ENCODE assay signal across 28 mouse cellular contexts in genomic region chr12:59084446-59084845, GRCm38 (mm10). TPM values are rescaled to one million over a fixed set of nuclear protein-coding genes. Genes with fewer than 3 reads are reported as not detected.
DNase-seq lines count a peak whose midpoint lies in the region; ATAC-seq and TF ChIP-seq lines count a peak whose summit lies in the region.
"Had no signal": no experiment of that assay in that cellular context is flagged by ENCODE, and none has a peak within 500 bp of the region (broad histone marks: within the 10 kb centered on the region; RNA-seq: fewer than 3 reads in every experiment).

No protein-coding gene starts in this region.

- H3K27ac ChIP-seq in kidney, embryonic 14.5 days (ENCODE audit: low read depth, low read length) = no peak overlapping the region
- H3K27ac ChIP-seq in liver, postnatal 0 days (ENCODE audit: low read depth) = no peak overlapping the region
- no peak overlapping the region for H3K27ac ChIP-seq in stomach, postnatal 0 days (replicated peaks)
- H3K27ac ChIP-seq in forebrain, embryonic 15.5 days (replicated peaks) = no peak overlapping the region
- H3K27ac ChIP-seq: embryonic facial prominence, embryonic 10.5 days; embryonic facial prominence, embryonic 15.5 days; forebrain, embryonic 12.5 days; heart, embryonic 13.5 days; hindbrain, embryonic 14.5 days; limb, embryonic 10.5 days; limb, embryonic 15.5 days; midbrain, embryonic 10.5 days; midbrain, embryonic 15.5 days; neural tube, embryonic 15.5 days had no signal

- no peak overlapping the region for H3K9ac ChIP-seq in kidney, embryonic 14.5 days (ENCODE audit: low read depth, low read length)
- H3K9ac ChIP-seq in liver, postnatal 0 days (replicated peaks) = no peak overlapping the region
- H3K9ac ChIP-seq in stomach, postnatal 0 days (ENCODE audit: low read length) = no peak overlapping the region
- H3K9ac ChIP-seq in forebrain, embryonic 15.5 days (replicated peaks) = no peak overlapping the region
- H3K9ac ChIP-seq: embryonic facial prominence, embryonic 15.5 days; forebrain, embryonic 12.5 days; heart, embryonic 13.5 days; hindbrain, embryonic 14.5 days; limb, embryonic 15.5 days; midbrain, embryonic 15.5 days; neural tube, embryonic 15.5 days had no signal

- no peak overlapping the region for H3K4me3 ChIP-seq in kidney, embryonic 14.5 days (ENCODE audit: low read length)
- H3K4me3 ChIP-seq in liver, postnatal 0 days (ENCODE audit: low read depth, low read length) = no peak overlapping the region
- H3K4me3 ChIP-seq in stomach, postnatal 0 days (ENCODE audit: low read depth, low read length) = no peak overlapping the region
- no peak overlapping the region for H3K4me3 ChIP-seq in forebrain, embryonic 15.5 days
- H3K4me3 ChIP-seq: embryonic facial prominence, embryonic 10.5 days; embryonic facial prominence, embryonic 15.5 days; forebrain, embryonic 12.5 days; heart, embryonic 13.5 days; limb, embryonic 10.5 days; limb, embryonic 15.5 days; midbrain, embryonic 10.5 days; midbrain, embryonic 15.5 days; neural tube, embryonic 15.5 days had no signal

- no peaks in the 10 kb centered on the region for H3K27me3 ChIP-seq in kidney, embryonic 14.5 days (ENCODE audit: control insufficient read depth, insufficient read depth, low read length)
- H3K27me3 ChIP-seq in liver, postnatal 0 days (ENCODE audit: insufficient read depth, low read length) = no peaks in the 10 kb centered on the region
- no peaks in the 10 kb centered on the region for H3K27me3 ChIP-seq in stomach, postnatal 0 days (ENCODE audit: control insufficient read depth, insufficient read depth, low read length)
- H3K27me3 ChIP-seq in forebrain, embryonic 15.5 days = no peaks in the 10 kb centered on the region
- H3K27me3 ChIP-seq: embryonic facial prominence, embryonic 15.5 days; forebrain, embryonic 12.5 days; heart, embryonic 13.5 days; limb, embryonic 15.5 days; midbrain, embryonic 15.5 days; neural tube, embryonic 15.5 days had no signal

- DNase-seq in kidney, adult 9 months = peak; percentile 41
- DNase-seq in liver, postnatal 0 days = no peak
- DNase-seq in liver (no peak), ZHBTc4 (ENCODE audit: low read depth, low spot score) (peak; percentile 69)
- no peak for DNase-seq in stomach, postnatal 0 days (ENCODE audit: low spot score)
- DNase-seq: adrenal gland, postnatal 10 days; B cell, adult 2 months; cerebellum, adult 8-10 months; cerebellum, postnatal 25 days; gastrocnemius, postnatal 10 days; heart, postnatal 10 days; layer of hippocampus, adult 9-11 months; lung, postnatal 14 days; retina, postnatal 1 day; right cerebral cortex, postnatal 14 days; thymus, postnatal 25 days had no signal

- no peak for ATAC-seq in kidney, embryonic 14.5 days (ENCODE audit: low FRiP score, low TSS enrichment)
- no peak for ATAC-seq in liver, postnatal 0 days
- ATAC-seq in stomach, postnatal 0 days (ENCODE audit: low FRiP score, low TSS enrichment) = no peak
- ATAC-seq in forebrain, embryonic 15.5 days (replicated peaks) = no peak
- ATAC-seq: midbrain, embryonic 15.5 days had no signal

- TF ChIP-seq CTCF in liver, postnatal 0 days (IDR thresholded peaks at IDR 0.05; ENCODE audit: low read depth) = 0 out of 2 replicates have a peak, but pooled peaks have one; percentile 17
- TF ChIP-seq CTCF in stomach, postnatal 0 days (IDR thresholded peaks at IDR 0.05; ENCODE audit: low read depth) = peak; percentile 12; the same call in 1 of the 2 replicates

- TF ChIP-seq EP300 in liver, postnatal 0 days (IDR thresholded peaks at IDR 0.05; ENCODE audit: low read depth) = no peak
- no peak for TF ChIP-seq EP300 in stomach, postnatal 0 days (optimal IDR thresholded peaks at IDR 0.05)

- no peak overlapping the region for H3K4me2 ChIP-seq in kidney, embryonic 14.5 days (replicated peaks; ENCODE audit: low read depth, low read length)
- no peak overlapping the region for H3K4me2 ChIP-seq in liver, postnatal 0 days (ENCODE audit: low read depth, low read length)
- H3K4me2 ChIP-seq in stomach, postnatal 0 days (replicated peaks; ENCODE audit: low read depth) = no peak overlapping the region
- no peak overlapping the region for H3K4me2 ChIP-seq in forebrain, embryonic 15.5 days (replicated peaks)
- H3K4me2 ChIP-seq: embryonic facial prominence, embryonic 15.5 days; forebrain, embryonic 12.5 days; heart, embryonic 13.5 days; hindbrain, embryonic 14.5 days; limb, embryonic 15.5 days; midbrain, embryonic 15.5 days; neural tube, embryonic 15.5 days had no signal

- H3K9me3 ChIP-seq in kidney, embryonic 14.5 days (ENCODE audit: control insufficient read depth, low read length) = no peaks in the 10 kb centered on the region
- no peaks in the 10 kb centered on the region for H3K9me3 ChIP-seq in liver, postnatal 0 days (ENCODE audit: low read length)
- H3K9me3 ChIP-seq in stomach, postnatal 0 days (ENCODE audit: control insufficient read depth, low read length) = no peaks in the 10 kb centered on the region
- no peaks in the 10 kb centered on the region for H3K9me3 ChIP-seq in forebrain, embryonic 15.5 days
- H3K9me3 ChIP-seq: embryonic facial prominence, embryonic 10.5 days; embryonic facial prominence, embryonic 15.5 days; forebrain, embryonic 12.5 days; limb, embryonic 10.5 days; limb, embryonic 15.5 days; midbrain, embryonic 10.5 days; midbrain, embryonic 15.5 days; neural tube, embryonic 15.5 days had no signal

- 65% methylated on average over 5 of the region's 5 CpGs for WGBS in kidney, embryonic 14.5 days
- WGBS in liver, postnatal 0 days (ENCODE audit: insufficient replicate concordance) = 68% methylated on average over 5 of the region's 5 CpGs
- WGBS in stomach, postnatal 0 days = 61% methylated on average over 5 of the region's 5 CpGs
- WGBS in forebrain, embryonic 15.5 days = 82% methylated on average over 5 of the region's 5 CpGs

- no peaks in the 10 kb centered on the region for H3K36me3 ChIP-seq in kidney, embryonic 14.5 days (ENCODE audit: control insufficient read depth, insufficient read depth, low read length)
- H3K36me3 ChIP-seq in liver, postnatal 0 days (replicated peaks; ENCODE audit: insufficient read depth, low read length) = no peaks in the 10 kb centered on the region
- H3K36me3 ChIP-seq in stomach, postnatal 0 days (ENCODE audit: control insufficient read depth, insufficient read depth, low read length) = no peaks in the 10 kb centered on the region
- no peaks in the 10 kb centered on the region for H3K36me3 ChIP-seq in forebrain, embryonic 15.5 days
- H3K36me3 ChIP-seq: embryonic facial prominence, embryonic 10.5 days; embryonic facial prominence, embryonic 15.5 days; heart, embryonic 13.5 days; limb, embryonic 10.5 days; limb, embryonic 15.5 days; midbrain, embryonic 10.5 days; midbrain, embryonic 15.5 days; neural tube, embryonic 15.5 days had no signal

- H3K4me1 ChIP-seq in kidney, embryonic 14.5 days (ENCODE audit: control insufficient read depth, insufficient read depth, low read length) = no peaks in the 10 kb centered on the region
- no peaks in the 10 kb centered on the region for H3K4me1 ChIP-seq in liver, postnatal 0 days (ENCODE audit: insufficient read depth)
- no peaks in the 10 kb centered on the region for H3K4me1 ChIP-seq in stomach, postnatal 0 days (replicated peaks; ENCODE audit: control insufficient read depth, insufficient read depth)
- no peaks in the 10 kb centered on the region for H3K4me1 ChIP-seq in forebrain, embryonic 15.5 days
- H3K4me1 ChIP-seq: embryonic facial prominence, embryonic 10.5 days; embryonic facial prominence, embryonic 15.5 days; forebrain, embryonic 12.5 days; heart, embryonic 13.5 days; limb, embryonic 10.5 days; limb, embryonic 15.5 days; midbrain, embryonic 10.5 days; midbrain, embryonic 15.5 days; neural tube, embryonic 15.5 days had no signal

RNA-seq across cellular contexts. Expression of gene Mia2, which starts 11.2 kb away (rescaled TPM):
- 51.1 and 70.6 TPM in 2 replicates for polyA plus RNA-seq in kidney, embryonic 14.5 days (2014; fragmentation: Nextera tagmentation; extraction: Ambion mirVana)
- polyA plus RNA-seq in liver, postnatal 0 days (2015; fragmentation: Nextera tagmentation; extraction: Ambion mirVana) = 74.3 and 75.2 TPM in 2 replicates
- polyA plus RNA-seq in stomach, postnatal 0 days (2015; fragmentation: Nextera tagmentation; extraction: Ambion mirVana) = 60.1 and 69.4 TPM in 2 replicates
- polyA plus RNA-seq in forebrain, embryonic 15.5 days (2015; fragmentation: Nextera tagmentation; extraction: Ambion mirVana) = 32.3 and 37.2 TPM in 2 replicates

RNA-seq across cellular contexts. Expression of gene Pnn, which starts 17.8 kb away (rescaled TPM):
- polyA plus RNA-seq in kidney, embryonic 14.5 days (2014; fragmentation: Nextera tagmentation; extraction: Ambion mirVana) = 77.6 and 108 TPM in 2 replicates
- 22.1 and 28.9 TPM in 2 replicates for polyA plus RNA-seq in liver, postnatal 0 days (2015; fragmentation: Nextera tagmentation; extraction: Ambion mirVana)
- 30.2 and 39.2 TPM in 2 replicates for polyA plus RNA-seq in stomach, postnatal 0 days (2015; fragmentation: Nextera tagmentation; extraction: Ambion mirVana)
- 82.1 and 85.9 TPM in 2 replicates for polyA plus RNA-seq in forebrain, embryonic 15.5 days (2015; fragmentation: Nextera tagmentation; extraction: Ambion mirVana)

RNA-seq across cellular contexts. Expression of gene Trappc6b, which starts 23.2 kb away (rescaled TPM):
- polyA plus RNA-seq in kidney, embryonic 14.5 days (2014; fragmentation: Nextera tagmentation; extraction: Ambion mirVana) = 64.7 and 76.5 TPM in 2 replicates
- polyA plus RNA-seq in liver, postnatal 0 days (2015; fragmentation: Nextera tagmentation; extraction: Ambion mirVana) = 49.6 and 50.7 TPM in 2 replicates
- 82.1 and 82.2 TPM in 2 replicates for polyA plus RNA-seq in stomach, postnatal 0 days (2015; fragmentation: Nextera tagmentation; extraction: Ambion mirVana)
- polyA plus RNA-seq in forebrain, embryonic 15.5 days (2015; fragmentation: Nextera tagmentation; extraction: Ambion mirVana) = 150 and 159 TPM in 2 replicates

Comparison
In these comparisons a context has a peak if more than half of its experiments do, and no peak if none do; other contexts are left out.
1. DNase-seq: peak in kidney, adult 9 months (single experiment) and ZHBTc4 (single experiment); none in liver, postnatal 0 days (single experiment), liver (single experiment) and stomach, postnatal 0 days (single experiment).